Mouse (Mus musculus): ENCODE measurements at regions not wholly inside any gene's neighbourhood (a gene's known extent, or its start where the extent isn't known, plus 50 kb on each side); places are given as distances from the start of the nearest gene placed in this dataset.

GRCm38 (mm10) chr17:81212043-81212442 is 147.2 kb upstream of the Thumpd2 start:
- TF ChIP-seq CTCF (IDR thresholded peaks at IDR 0.05; ENCODE audit: low read depth), result no peak
- TF ChIP-seq EP300 (IDR thresholded peaks at IDR 0.05; ENCODE audit: low read depth), result no peak

All from liver, embryonic 14.5 days (tissue).